Mouse (Mus musculus) limb, embryonic 11.5 days (tissue): ENCODE results near the gene Ncapg2. TPM values are rescaled to one million over a fixed set of nuclear protein-coding genes. Genes with fewer than 3 reads are reported as not detected.

Source experiments
- ATAC-seq: fragments of 200-750 bp; cut with Nextera tagmentation; 2 replicates; pipeline ENCODE4 v1.8.0; 2017; ENCODE audit warnings: low read depth; ENCODE audit not compliant: insufficient number of reproducible peaks, low FRiP score, low TSS enrichment
- DNase-seq: peaks from one replicate; pipeline ENCODE4 v3.0.0-alpha.2; 2015; ENCODE audit warnings: low spot score
- H3K27ac ChIP-seq: fragments of 300-500 bp; sonication (generic); replicated peaks from 2 replicates; pipeline ENCODE4 v1.5.1; 2014; ENCODE audit warnings: low read depth, mild to moderate bottlenecking, low read length
- H3K27me3 ChIP-seq: fragments of 300-500 bp; sonication (generic); 2 replicates; pipeline ENCODE4 v1.6.1; 2014; ENCODE audit warnings: mild to moderate bottlenecking, low read length, mixed read lengths; ENCODE audit not compliant: control insufficient read depth, insufficient read depth
- H3K36me3 ChIP-seq: fragments of 300-500 bp; sonication (generic); 2 replicates; pipeline ENCODE4 v1.6.1; 2014; ENCODE audit warnings: mild to moderate bottlenecking, low read length, moderate library complexity, mixed read lengths; ENCODE audit not compliant: control insufficient read depth, insufficient read depth
- H3K4me1 ChIP-seq: fragments of 300-500 bp; sonication (generic); 2 replicates; pipeline ENCODE4 v1.6.1; 2014; ENCODE audit warnings: low read length, mixed read lengths; ENCODE audit not compliant: control insufficient read depth, insufficient read depth
- H3K4me2 ChIP-seq: fragments of 300-500 bp; sonication (generic); 2 replicates; pipeline ENCODE4 v1.6.1; 2014; ENCODE audit warnings: low read depth, mild to moderate bottlenecking, moderate library complexity; ENCODE audit not compliant: severe bottlenecking
- H3K4me3 ChIP-seq: fragments of 300-500 bp; sonication (generic); 2 replicates; pipeline ENCODE4 v1.5.1; 2014; ENCODE audit warnings: low read depth, low read length
- H3K9ac ChIP-seq: fragments of 300-500 bp; sonication (generic); 2 replicates; pipeline ENCODE4 v1.6.1; 2014; ENCODE audit warnings: mild to moderate bottlenecking, low read length
- H3K9me3 ChIP-seq: fragments of 300-500 bp; sonication (generic); 2 replicates; pipeline ENCODE4 v1.6.1; 2016; ENCODE audit warnings: low read length; ENCODE audit not compliant: control insufficient read depth
- whole genome bisulfite sequencing: fragments of 180-500 bp; shearing (Covaris S2); extraction: QIAGEN DNeasy Blood & Tissue Kit; methylation state at CpG from one replicate; pipeline ENCODE4 v1.1.7; 2014; 5-methylcytosine and 5-hydroxymethylcytosine counted together
- polyA plus RNA-seq: library from polyadenylated mRNA; unstranded; fragments of >200 nt; fragmentation: Nextera tagmentation; extraction: Ambion mirVana; gene quantifications from 2 replicates; pipeline ENCODE4 v1.2.1, GENCODE M21; 2014

Gene Ncapg2
- polyA plus RNA-seq, 1 experiment from 2014 or later, result 45.0 TPM

GRCm38 (mm10) chr12:116483581-116483980 lies 78.4 kb downstream of the Ncapg2 start:
- H3K9ac ChIP-seq, result no peak overlapping the region
- H3K4me2 ChIP-seq, result no peak overlapping the region
- no peaks in the 10 kb centered on the region for H3K9me3 ChIP-seq
- H3K36me3 ChIP-seq, result no peaks in the 10 kb centered on the region
- DNase-seq (no peak), ATAC-seq (no peak)
- peaks cover 10% of the 10 kb centered on the region; the same call in 1 of the 2 replicates for H3K27me3 ChIP-seq
- peaks cover 2% of the 10 kb centered on the region; the same call in 1 of the 2 replicates for H3K4me1 ChIP-seq
- WGBS, result 47% methylated on average over 2 of the region's 2 CpGs
- no peak overlapping the region for H3K27ac ChIP-seq
- no peak overlapping the region for H3K4me3 ChIP-seq

- DNase-seq, result no peak
These were observed 79.8 kb downstream of the Ncapg2 start for GRCm38 (mm10) chr12:116484991-116485390.

DNA sequence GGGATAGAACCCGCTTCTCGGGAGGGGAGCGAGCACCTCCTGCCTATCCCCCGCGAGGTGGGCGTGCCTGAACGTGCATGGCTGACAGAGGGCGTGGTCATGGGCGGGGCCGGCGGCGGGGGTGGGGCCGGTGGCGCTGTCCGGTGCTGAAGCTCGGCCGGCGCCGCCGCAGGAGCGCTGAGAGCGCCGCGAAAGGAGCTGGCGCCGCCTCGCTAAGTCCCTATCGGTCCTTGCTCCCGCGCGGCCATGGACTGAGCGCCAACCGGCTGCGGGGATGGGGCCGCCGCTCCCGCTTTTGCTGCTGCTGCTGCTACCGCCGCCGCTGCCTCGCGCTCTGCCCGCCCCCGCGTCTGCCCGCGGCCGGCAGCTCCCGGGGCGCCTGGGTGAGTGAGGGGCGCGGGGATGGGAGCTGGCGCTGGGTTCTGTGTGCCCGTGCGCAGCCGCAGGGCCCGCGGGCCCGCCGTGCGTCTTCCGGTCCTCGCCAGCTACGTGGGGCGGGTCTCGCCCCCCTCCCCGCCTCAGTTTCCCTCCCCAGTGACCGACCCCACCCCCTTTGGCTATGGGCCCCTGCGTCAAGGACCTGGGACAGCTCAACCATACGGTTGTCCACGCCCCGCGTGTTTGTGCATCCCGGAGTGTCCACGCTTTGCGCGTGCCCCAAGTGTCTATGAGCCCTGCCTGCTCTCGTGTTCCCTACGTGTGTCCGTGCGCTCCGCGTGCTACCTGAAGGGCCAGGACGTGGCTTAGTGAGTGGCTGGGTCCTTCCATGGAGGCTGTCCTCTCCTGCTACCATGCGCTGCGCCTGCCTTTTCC lies 80.6 kb downstream of the Ncapg2 start, which contains the start of gene Ptprn2:
Gene Ptprn2, plus strand, starts transcription at position 130 of the 813 bp plus-strand sequence.
- H3K36me3 ChIP-seq, result no peaks in the 10 kb centered on the region
- peak within 1 kb of the TSS; percentile 94 for H3K4me2 ChIP-seq
- H3K4me3 ChIP-seq, result peak within 1 kb of the TSS; percentile 33
- ATAC-seq, result peak; percentile 95
- no peaks in the 10 kb centered on the region for H3K9me3 ChIP-seq
- H3K27me3 ChIP-seq, result peaks cover 10% of the 10 kb centered on the region; the same call in 1 of the 2 replicates
- under 1% methylated on average over 68 of the region's 86 CpGs for WGBS
- no peak within 1 kb of the TSS for H3K9ac ChIP-seq
- H3K27ac ChIP-seq, result no peak within 1 kb of the TSS
- H3K4me1 ChIP-seq, result peaks cover 2% of the 10 kb centered on the region; the same call in 1 of the 2 replicates
- DNase-seq, result peak; percentile 90

More at GRCm38 (mm10) chr12:116484991-116485390, 79.8 kb downstream of the Ncapg2 start:
- Histone ChIP-seq H3K36me3 (no peaks in the 10 kb centered on the region), H3K27me3 (peaks cover 10% of the 10 kb centered on the region; the same call in 1 of the 2 replicates), H3K9ac (no peak overlapping the region), H3K4me3 (no peak overlapping the region), H3K4me2 (no peak overlapping the region), H3K4me1 (peaks cover 2% of the 10 kb centered on the region; the same call in 1 of the 2 replicates), H3K9me3 (no peaks in the 10 kb centered on the region), H3K27ac (no peak overlapping the region)
- WGBS, result 80% methylated on average over 8 of the region's 8 CpGs
- ATAC-seq, result 0 out of 2 replicates have a peak, but pooled peaks have one; percentile 33

GRCm38 (mm10) chr12:116486404-116486730 lies 81.2 kb downstream of the Ncapg2 start:
- peak overlapping the region; percentile 33 for H3K4me3 ChIP-seq
- DNase-seq (no peak), ATAC-seq (no peak)
- H3K27ac ChIP-seq, result no peak overlapping the region
- no peak overlapping the region for H3K9ac ChIP-seq
- H3K4me2 ChIP-seq, result peak overlapping the region; percentile 94
- peaks cover 2% of the 10 kb centered on the region; the same call in 1 of the 2 replicates for H3K4me1 ChIP-seq
- peaks cover 10% of the 10 kb centered on the region; the same call in 1 of the 2 replicates for H3K27me3 ChIP-seq
- H3K9me3 ChIP-seq, result no peaks in the 10 kb centered on the region
- no peaks in the 10 kb centered on the region for H3K36me3 ChIP-seq
- 8% methylated on average over 10 of the region's 10 CpGs for WGBS

DNA sequence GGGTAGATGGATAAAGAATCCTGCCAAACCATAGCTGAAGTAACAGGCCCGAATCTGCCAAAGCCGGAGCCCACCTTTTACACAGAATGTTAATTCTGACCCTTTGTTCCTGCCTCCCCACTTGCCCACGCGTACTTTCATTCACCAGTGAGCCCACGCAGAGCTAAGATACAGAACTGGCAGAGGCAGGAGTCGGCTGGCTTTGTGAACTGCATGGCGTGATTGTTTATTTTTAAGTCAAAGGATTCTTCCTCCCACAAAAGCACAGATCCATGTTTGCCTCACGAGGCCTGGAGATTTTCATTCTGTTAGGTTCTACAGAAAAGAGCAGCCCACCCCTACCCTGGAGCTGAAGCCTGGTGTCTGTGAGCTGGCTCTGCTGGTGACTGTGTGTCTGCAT lies 83.6 kb downstream of the Ncapg2 start:
- Histone ChIP-seq H3K9ac (no peak overlapping the region), H3K27me3 (peaks cover 10% of the 10 kb centered on the region; the same call in 1 of the 2 replicates), H3K9me3 (no peaks in the 10 kb centered on the region), H3K36me3 (no peaks in the 10 kb centered on the region), H3K4me3 (no peak overlapping the region), H3K4me2 (no peak overlapping the region), H3K27ac (no peak overlapping the region), H3K4me1 (peaks cover 2% of the 10 kb centered on the region; the same call in 1 of the 2 replicates)
- WGBS, result 76% methylated on average over 8 of the region's 8 CpGs
- DNase-seq, result no peak
- ATAC-seq, result no peak

DNA sequence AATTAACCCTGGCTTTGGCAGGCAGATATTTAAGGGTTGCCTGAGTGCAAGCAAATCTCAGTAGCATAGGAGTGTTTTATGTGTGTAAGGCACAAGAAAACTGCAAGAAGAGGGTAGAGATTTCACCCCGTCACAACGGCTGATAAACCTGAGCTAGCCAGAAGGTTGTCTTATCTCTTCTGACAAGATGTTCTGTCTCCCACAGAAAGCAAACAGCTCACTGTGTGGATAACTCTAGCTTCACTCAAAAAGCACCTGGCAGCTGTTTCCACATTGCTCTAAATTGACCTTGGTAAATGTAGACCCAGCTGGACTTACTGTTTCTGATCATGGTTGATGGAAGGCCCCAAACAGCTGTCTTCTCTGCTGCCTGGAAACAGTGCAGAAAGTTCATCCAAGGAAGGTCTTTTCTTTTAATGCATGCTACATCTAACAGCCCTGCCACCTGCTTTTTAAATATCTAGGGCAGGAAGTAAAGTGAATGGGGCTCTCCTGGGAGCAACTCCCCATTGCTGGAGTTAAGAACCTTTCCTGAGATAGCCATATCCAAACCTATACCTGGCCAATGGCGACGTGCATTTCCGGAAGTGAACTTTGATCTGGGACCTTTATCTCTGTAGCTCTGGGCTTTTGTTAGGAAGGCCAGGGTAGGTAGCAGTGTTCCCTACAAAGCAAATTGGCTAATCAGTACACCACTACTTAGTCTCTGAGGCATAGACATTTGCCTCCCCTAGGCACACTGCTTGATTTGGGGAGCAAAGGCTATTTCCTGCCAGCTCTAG lies 85.6 kb downstream of the Ncapg2 start:
- Histone ChIP-seq H3K9ac (no peak overlapping the region), H3K4me3 (no peak overlapping the region), H3K36me3 (no peaks in the 10 kb centered on the region), H3K4me2 (no peak overlapping the region), H3K9me3 (no peaks in the 10 kb centered on the region), H3K27ac (no peak overlapping the region), H3K27me3 (peaks cover 10% of the 10 kb centered on the region; the same call in 1 of the 2 replicates), H3K4me1 (peaks cover 2% of the 10 kb centered on the region; the same call in 1 of the 2 replicates)
- DNase-seq (no peak), ATAC-seq (no peak)
- WGBS, result 86% methylated on average over 5 of the region's 5 CpGs

DNA sequence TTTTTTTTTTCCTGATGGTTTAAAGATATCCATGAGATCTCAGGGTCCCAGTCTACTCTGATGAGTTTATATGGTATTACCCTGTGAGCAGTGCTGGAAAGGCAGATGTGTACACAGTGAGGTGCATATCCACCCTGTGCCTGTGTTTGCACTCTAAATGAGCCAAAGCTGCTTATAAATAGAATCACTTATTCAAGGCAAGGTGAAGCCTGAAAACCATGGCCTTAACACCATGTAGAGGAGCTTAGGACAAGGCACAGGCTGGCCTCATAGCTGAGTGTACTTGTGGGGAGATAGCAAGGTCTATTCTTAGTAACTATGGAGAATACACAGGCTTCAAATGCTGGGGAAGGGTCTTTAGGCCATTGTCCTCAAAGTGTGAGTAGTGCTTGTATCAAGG lies 93.5 kb downstream of the Ncapg2 start:
- Histone ChIP-seq H3K27me3 (no peaks in the 10 kb centered on the region), H3K4me1 (no peaks in the 10 kb centered on the region), H3K9me3 (no peaks in the 10 kb centered on the region), H3K36me3 (no peaks in the 10 kb centered on the region), H3K4me3 (no peak overlapping the region), H3K9ac (no peak overlapping the region), H3K4me2 (no peak overlapping the region), H3K27ac (no peak overlapping the region)
- no peak for ATAC-seq
- no peak for DNase-seq

DNA sequence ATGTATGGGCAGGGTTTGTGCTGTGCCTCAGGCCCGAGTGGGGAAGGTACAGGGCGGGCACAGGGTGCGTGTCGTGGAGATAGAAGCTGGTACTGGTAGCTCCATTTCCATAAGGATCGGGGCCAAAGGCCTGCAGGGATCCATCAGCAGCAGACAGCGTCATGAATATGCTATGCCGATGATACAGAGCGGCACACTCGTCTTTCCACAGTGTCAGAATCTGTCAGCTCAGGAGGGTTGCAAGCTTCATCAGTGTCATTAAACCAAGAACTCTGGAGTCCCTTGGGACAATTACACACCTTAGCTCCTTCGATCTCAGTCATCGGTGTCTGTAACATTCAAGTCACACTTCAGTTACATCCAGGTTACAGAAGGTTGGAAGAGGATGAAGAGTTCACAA lies 95.5 kb downstream of the Ncapg2 start:
- no peak for DNase-seq
- Histone ChIP-seq H3K4me1 (no peaks in the 10 kb centered on the region), H3K36me3 (no peaks in the 10 kb centered on the region), H3K4me2 (no peak overlapping the region), H3K9ac (no peak overlapping the region), H3K4me3 (no peak overlapping the region), H3K27me3 (no peaks in the 10 kb centered on the region), H3K27ac (no peak overlapping the region), H3K9me3 (no peaks in the 10 kb centered on the region)
- WGBS, result 85% methylated on average over 11 of the region's 11 CpGs
- ATAC-seq, result no peak
